Mouse (Mus musculus): ENCODE measurements around the gene Camk1. TPM values are rescaled to one million over a fixed set of nuclear protein-coding genes. Genes with fewer than 3 reads are reported as not detected.

The Camk1 gene
- polyA plus RNA-seq, 1 experiment from 2014 or later: 110 TPM

- Histone ChIP-seq H3K4me3 (ENCODE audit: low read depth, low read length) (no peak overlapping the region), H3K9me3 (ENCODE audit: low read length) (no peaks in the 10 kb centered on the region), H3K4me2 (replicated peaks; ENCODE audit: low read depth, low read length) (no peak overlapping the region), H3K4me1 (ENCODE audit: insufficient read depth, low read depth, low read length) (no peaks in the 10 kb centered on the region), H3K27ac (ENCODE audit: low read length) (no peak overlapping the region), H3K9ac (replicated peaks; ENCODE audit: low read depth) (no peak overlapping the region), H3K36me3 (ENCODE audit: insufficient read depth, low read length) (no peaks in the 10 kb centered on the region), H3K27me3 (replicated peaks; ENCODE audit: insufficient read depth, low read length) (no peaks in the 10 kb centered on the region)
- ATAC-seq: no peak
- WGBS: 67% methylated on average over 6 of the region's 6 CpGs
- TF ChIP-seq CTCF (IDR thresholded peaks at IDR 0.05) (no peak), EP300 (IDR thresholded peaks at IDR 0.05) (no peak)
- no peak for DNase-seq (ENCODE audit: low spot score)
Observed at GRCm38 (mm10) chr6:113290346-113290745, 53.4 kb downstream of the Camk1 start.

- H3K27me3 ChIP-seq (replicated peaks; ENCODE audit: insufficient read depth, low read length): no peaks in the 10 kb centered on the region
- H3K4me3 ChIP-seq (ENCODE audit: low read depth, low read length): no peak overlapping the region
- no peak overlapping the region for H3K27ac ChIP-seq (ENCODE audit: low read length)
- H3K4me1 ChIP-seq (ENCODE audit: insufficient read depth, low read depth, low read length): no peaks in the 10 kb centered on the region
- no peak overlapping the region for H3K9ac ChIP-seq (replicated peaks; ENCODE audit: low read depth)
- H3K36me3 ChIP-seq (ENCODE audit: insufficient read depth, low read length): no peaks in the 10 kb centered on the region
- TF ChIP-seq CTCF (IDR thresholded peaks at IDR 0.05) (no peak), EP300 (IDR thresholded peaks at IDR 0.05) (no peak)
- DNase-seq (ENCODE audit: low spot score): no peak
- WGBS: 91% methylated on average over 15 of the region's 15 CpGs
- H3K4me2 ChIP-seq (replicated peaks; ENCODE audit: low read depth, low read length): no peak overlapping the region
- no peak for ATAC-seq
- H3K9me3 ChIP-seq (ENCODE audit: low read length): no peaks in the 10 kb centered on the region
Observed at GRCm38 (mm10) chr6:113289346-113289745, 54.4 kb downstream of the Camk1 start.

- ATAC-seq: no peak
- Histone ChIP-seq H3K4me3 (ENCODE audit: low read depth, low read length) (no peak overlapping the region), H3K9ac (replicated peaks; ENCODE audit: low read depth) (no peak overlapping the region), H3K27ac (ENCODE audit: low read length) (no peak overlapping the region), H3K4me1 (ENCODE audit: insufficient read depth, low read depth, low read length) (no peaks in the 10 kb centered on the region), H3K4me2 (replicated peaks; ENCODE audit: low read depth, low read length) (no peak overlapping the region), H3K27me3 (replicated peaks; ENCODE audit: insufficient read depth, low read length) (peaks cover 11% of the 10 kb centered on the region), H3K9me3 (ENCODE audit: low read length) (no peaks in the 10 kb centered on the region), H3K36me3 (ENCODE audit: insufficient read depth, low read length) (no peaks in the 10 kb centered on the region)
- no peak for TF ChIP-seq CTCF (IDR thresholded peaks at IDR 0.05)
- no peak for TF ChIP-seq EP300 (IDR thresholded peaks at IDR 0.05)
- 60% methylated on average over 4 of the region's 4 CpGs for WGBS
- no peak for DNase-seq (ENCODE audit: low spot score)
Observed at GRCm38 (mm10) chr6:113287236-113287635, 56.5 kb downstream of the Camk1 start.

GRCm38 (mm10) chr6:113286316-113286715 is 57.5 kb downstream of the Camk1 start:
- no peaks in the 10 kb centered on the region for H3K9me3 ChIP-seq (ENCODE audit: low read length)
- TF ChIP-seq EP300 (IDR thresholded peaks at IDR 0.05) (no peak), CTCF (IDR thresholded peaks at IDR 0.05) (no peak)

GRCm38 (mm10) chr6:113284931-113285330 is 58.9 kb downstream of the Camk1 start:
- no peaks in the 10 kb centered on the region for H3K36me3 ChIP-seq (ENCODE audit: insufficient read depth, low read length)
- no peak overlapping the region for H3K4me3 ChIP-seq (ENCODE audit: low read depth, low read length)
- TF ChIP-seq CTCF (IDR thresholded peaks at IDR 0.05): no peak
- TF ChIP-seq EP300 (IDR thresholded peaks at IDR 0.05): no peak
- ATAC-seq: no peak
- peaks cover 17% of the 10 kb centered on the region for H3K27me3 ChIP-seq (replicated peaks; ENCODE audit: insufficient read depth, low read length)
- H3K4me1 ChIP-seq (ENCODE audit: insufficient read depth, low read depth, low read length): no peaks in the 10 kb centered on the region
- H3K9me3 ChIP-seq (ENCODE audit: low read length): no peaks in the 10 kb centered on the region
- no peak for DNase-seq (ENCODE audit: low spot score)
- H3K9ac ChIP-seq (replicated peaks; ENCODE audit: low read depth): no peak overlapping the region
- WGBS: 71% methylated on average over 3 of the region's 3 CpGs
- H3K4me2 ChIP-seq (replicated peaks; ENCODE audit: low read depth, low read length): no peak overlapping the region
- H3K27ac ChIP-seq (ENCODE audit: low read length): no peak overlapping the region

More at GRCm38 (mm10) chr6:113286316-113286715, 57.5 kb downstream of the Camk1 start:
- no peak for ATAC-seq
- Histone ChIP-seq H3K4me2 (replicated peaks; ENCODE audit: low read depth, low read length) (no peak overlapping the region), H3K27ac (ENCODE audit: low read length) (no peak overlapping the region), H3K27me3 (replicated peaks; ENCODE audit: insufficient read depth, low read length) (peaks cover 17% of the 10 kb centered on the region), H3K4me3 (ENCODE audit: low read depth, low read length) (no peak overlapping the region), H3K9ac (replicated peaks; ENCODE audit: low read depth) (no peak overlapping the region), H3K4me1 (ENCODE audit: insufficient read depth, low read depth, low read length) (no peaks in the 10 kb centered on the region), H3K36me3 (ENCODE audit: insufficient read depth, low read length) (no peaks in the 10 kb centered on the region)
- 48% methylated on average over 1 of the region's 1 CpGs for WGBS
- DNase-seq (ENCODE audit: low spot score): no peak

Other genes with a start within 250 kb of the Camk1 start
- 0.25 and 0.39 TPM in 2 replicates for gene Lhfpl4, start 148.6 kb downstream of the Camk1 start, polyA plus RNA-seq (2015; fragmentation: Nextera tagmentation; extraction: Ambion mirVana)
- 27.4 and 33.6 TPM in 2 replicates for gene Mtmr14, start 106.1 kb downstream of the Camk1 start, polyA plus RNA-seq (2015; fragmentation: Nextera tagmentation; extraction: Ambion mirVana)
- gene Cpne9, start 61.7 kb downstream of the Camk1 start, polyA plus RNA-seq (2015; fragmentation: Nextera tagmentation; extraction: Ambion mirVana): not detected in 2 replicates
- 8.2 and 9.2 TPM in 2 replicates for gene Brpf1, start 36.8 kb downstream of the Camk1 start, polyA plus RNA-seq (2015; fragmentation: Nextera tagmentation; extraction: Ambion mirVana)
- 11.7 and 12.4 TPM in 2 replicates for gene Ogg1, start 17.0 kb downstream of the Camk1 start, polyA plus RNA-seq (2015; fragmentation: Nextera tagmentation; extraction: Ambion mirVana)
- 33.2 and 36.7 TPM in 2 replicates for gene Tada3, start 33.9 kb upstream of the Camk1 start, polyA plus RNA-seq (2015; fragmentation: Nextera tagmentation; extraction: Ambion mirVana)
- gene Arpc4, start 34.1 kb upstream of the Camk1 start, polyA plus RNA-seq (2015; fragmentation: Nextera tagmentation; extraction: Ambion mirVana): 349 and 358 TPM in 2 replicates
- gene Ttll3, start 45.3 kb upstream of the Camk1 start, polyA plus RNA-seq (2015; fragmentation: Nextera tagmentation; extraction: Ambion mirVana): 11.5 and 12.4 TPM in 2 replicates
- 11.4 and 12.3 TPM in 2 replicates for gene Rpusd3, start 75.4 kb upstream of the Camk1 start, polyA plus RNA-seq (2015; fragmentation: Nextera tagmentation; extraction: Ambion mirVana)
- gene Cidec, start 91.8 kb upstream of the Camk1 start, polyA plus RNA-seq (2015; fragmentation: Nextera tagmentation; extraction: Ambion mirVana): 1.1 and 1.3 TPM in 2 replicates
- gene Jagn1, start 98.6 kb upstream of the Camk1 start, polyA plus RNA-seq (2015; fragmentation: Nextera tagmentation; extraction: Ambion mirVana): 57.8 and 60.1 TPM in 2 replicates
- 16.2 and 19.4 TPM in 2 replicates for gene Il17re, start 114.5 kb upstream of the Camk1 start, polyA plus RNA-seq (2015; fragmentation: Nextera tagmentation; extraction: Ambion mirVana)
- gene Il17rc, start 127.4 kb upstream of the Camk1 start, polyA plus RNA-seq (2015; fragmentation: Nextera tagmentation; extraction: Ambion mirVana): 30.1 and 31.1 TPM in 2 replicates
- 25.5 and 27.2 TPM in 2 replicates for gene Creld1, start 139.3 kb upstream of the Camk1 start, polyA plus RNA-seq (2015; fragmentation: Nextera tagmentation; extraction: Ambion mirVana)
- gene Prrt3, start 157.9 kb upstream of the Camk1 start, polyA plus RNA-seq (2015; fragmentation: Nextera tagmentation; extraction: Ambion mirVana): 0.20 and 0.30 TPM in 2 replicates
- 93.7 and 95.7 TPM in 2 replicates for gene Emc3, start 187.7 kb upstream of the Camk1 start, polyA plus RNA-seq (2015; fragmentation: Nextera tagmentation; extraction: Ambion mirVana)
- gene Fancd2, start 187.7 kb upstream of the Camk1 start, polyA plus RNA-seq (2015; fragmentation: Nextera tagmentation; extraction: Ambion mirVana): 0.53 and 1.0 TPM in 2 replicates